Mouse (Mus musculus) common myeloid progenitor, adult 5-6 weeks (primary cell): Measurements from ENCODE around the gene Oas3. TPM values are rescaled to one million over a fixed set of nuclear protein-coding genes. Genes with fewer than 3 reads are reported as not detected.
"Not testable (repeated sequence)": the region's sequence is repeated elsewhere in the genome, so short reads cannot be mapped to it uniquely, and the experiment has no call there.

Experiments used
- ATAC-seq: replicated peaks from 2 replicates; pipeline ENCODE4 v1.8.0; 2016; ENCODE audit warnings: low read depth, mild to moderate bottlenecking, moderate TSS enrichment, inconsistent platforms; ENCODE audit not compliant: poor library complexity, severe bottlenecking
- total RNA-seq: library from RNA; stranded (forward); fragments of 200-1000, 187-1606 nt; gene quantifications from 2 replicates; pipeline ENCODE4 v1.2.3, GENCODE M21; 2017

Gene Oas3
- total RNA-seq = 1.9 and 4.8 TPM in 2 replicates

DNA sequence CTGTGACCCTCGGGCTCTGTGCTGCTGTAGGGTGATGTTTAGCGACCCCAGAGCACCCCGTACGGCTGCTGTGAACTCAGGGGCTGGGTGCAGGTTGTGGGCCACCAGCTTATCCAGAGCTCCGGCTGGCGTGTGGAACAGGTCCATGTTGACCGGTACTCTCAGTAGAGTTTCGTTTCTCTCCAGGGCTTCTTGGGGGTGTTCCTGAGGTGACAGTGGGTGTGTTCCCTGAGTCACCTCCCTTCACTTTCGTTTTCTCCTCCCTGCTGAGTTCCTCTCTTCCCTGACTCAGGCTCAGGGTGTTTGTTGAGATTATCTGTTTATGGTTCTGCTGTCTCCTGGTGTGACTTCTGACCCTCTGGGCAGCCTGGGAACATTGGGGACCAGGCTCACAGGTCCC lies at the start of gene Oas3:
Gene Oas3, minus strand, starts transcription at position 184 of the 400 bp plus-strand sequence.
- ATAC-seq = peak; percentile 62

DNA sequence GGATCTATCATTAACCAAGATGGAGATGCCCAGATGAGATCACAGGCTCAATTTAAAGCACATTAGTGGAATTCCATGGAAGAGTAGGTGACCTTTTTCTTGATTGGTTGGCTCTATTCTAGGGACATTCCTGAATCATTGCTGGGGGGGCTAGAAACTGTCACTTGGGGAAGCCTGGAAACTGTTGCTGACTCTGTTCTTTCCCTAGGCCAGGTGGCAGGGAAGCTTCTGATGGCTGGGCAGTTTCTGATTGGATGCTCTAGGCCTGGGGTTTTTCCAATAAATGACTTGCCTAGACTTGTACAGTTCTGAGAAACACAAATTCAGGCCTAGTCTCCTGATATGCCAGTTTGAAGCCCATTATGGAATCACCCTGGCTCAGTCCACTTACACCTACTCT lies 41.5 kb upstream of the Oas3 start:
- no peak for ATAC-seq

DNA sequence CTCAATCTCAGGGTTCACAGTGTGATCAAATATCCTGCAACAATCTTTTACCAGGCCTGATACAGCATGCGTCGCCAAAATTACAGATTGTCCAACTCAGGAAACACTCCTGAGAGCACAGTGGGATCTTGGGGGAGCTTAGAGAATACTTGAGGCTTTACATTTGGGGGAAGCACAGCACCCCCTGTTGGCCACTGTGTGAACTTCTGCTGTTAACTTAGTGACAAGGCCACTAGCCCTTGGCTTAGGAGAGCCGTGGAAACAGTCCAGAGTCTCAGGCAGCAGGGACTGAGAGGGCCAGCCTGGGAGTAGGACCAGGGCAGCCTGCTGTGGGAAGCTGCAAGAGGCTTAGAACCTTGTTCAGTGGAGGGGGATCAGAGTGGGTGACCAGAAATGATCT lies 38.5 kb upstream of the Oas3 start:
- ATAC-seq = no peak

DNA sequence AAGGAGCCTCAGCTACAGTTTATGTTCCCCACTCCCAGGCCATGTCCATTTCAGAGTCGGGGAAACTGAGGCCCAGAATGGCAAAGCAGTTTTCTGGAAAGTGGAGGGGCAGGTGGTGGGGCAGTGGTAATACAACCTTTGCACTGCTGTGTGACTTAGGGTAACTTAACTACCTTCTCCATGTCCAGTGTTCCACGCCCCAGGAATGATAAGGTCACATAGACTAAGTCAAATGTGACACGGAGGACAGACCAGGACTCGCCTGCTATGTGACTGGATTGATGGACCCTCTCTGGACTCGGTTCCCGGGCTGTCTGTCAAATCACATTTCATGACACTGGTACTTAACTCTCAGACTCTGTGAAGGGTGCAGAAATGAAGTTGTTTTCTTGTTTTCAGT lies 35.6 kb upstream of the Oas3 start:
- peak; percentile 2; the same call in 1 of the 2 replicates for ATAC-seq

DNA sequence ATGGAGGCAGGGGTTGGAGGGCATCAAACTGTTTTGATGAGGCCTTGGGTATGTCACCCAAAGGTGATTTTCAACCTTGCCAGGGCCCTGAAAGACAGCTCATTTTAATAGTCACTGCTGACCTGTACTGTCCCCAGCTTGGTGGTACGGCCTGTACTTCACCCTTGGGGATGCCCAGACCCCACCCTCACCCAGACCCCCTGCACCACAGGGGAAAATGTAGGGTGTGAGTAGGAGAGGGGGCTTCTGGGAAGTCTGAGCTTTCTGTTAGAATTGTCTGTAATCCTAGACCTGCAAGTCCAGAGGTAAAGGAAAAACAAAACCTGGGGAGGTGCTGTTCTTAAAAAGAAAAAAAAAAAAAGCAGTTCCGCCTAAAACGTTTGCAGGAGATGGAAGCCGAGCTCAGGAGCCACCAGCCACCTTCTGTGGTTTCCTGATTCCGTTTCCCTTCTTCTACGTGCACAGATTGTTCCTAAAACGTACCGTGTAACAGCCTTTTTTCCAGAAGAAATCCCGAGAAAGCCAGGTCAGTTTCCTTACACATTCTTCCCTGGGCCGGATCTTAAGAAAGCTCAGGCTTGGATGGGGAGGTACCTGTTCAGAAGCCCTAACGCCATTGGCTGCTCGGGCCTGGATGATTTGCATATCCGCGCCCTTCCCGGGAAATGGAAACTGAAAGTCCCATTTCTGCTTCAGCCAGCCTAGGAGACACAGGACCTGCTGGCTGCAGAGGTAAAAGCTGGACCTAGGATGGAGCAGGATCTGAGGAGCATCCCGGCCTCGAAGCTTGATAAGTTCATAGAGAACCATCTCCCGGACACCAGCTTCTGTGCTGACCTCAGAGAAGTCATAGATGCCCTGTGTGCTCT lies 34.7 kb upstream of the Oas3 start, which contains the start of gene Oas1c:
Gene Oas1c, minus strand, starts transcription at position 564 of the 869 bp plus-strand sequence.
- ATAC-seq = peak; percentile 93

DNA sequence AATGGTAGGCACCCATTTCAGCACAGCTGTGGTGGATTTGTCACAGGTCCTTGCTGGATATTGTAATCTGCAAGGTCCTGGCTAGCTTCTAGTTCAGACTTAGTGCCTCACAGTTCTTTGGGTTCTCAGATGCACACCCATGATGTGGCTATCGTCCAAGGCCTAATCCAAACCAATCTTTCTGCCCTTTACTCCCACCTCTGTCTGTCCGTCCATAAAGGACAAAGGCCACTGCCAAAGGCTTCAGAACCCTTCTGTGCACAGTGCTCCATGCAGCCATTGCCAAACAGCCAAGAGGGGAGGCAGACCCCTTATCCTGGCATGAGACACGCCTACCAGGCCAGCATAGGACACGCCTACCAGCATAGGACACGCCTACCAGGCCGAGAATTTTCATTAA lies 31.7 kb upstream of the Oas3 start:
- ATAC-seq = no peak

DNA sequence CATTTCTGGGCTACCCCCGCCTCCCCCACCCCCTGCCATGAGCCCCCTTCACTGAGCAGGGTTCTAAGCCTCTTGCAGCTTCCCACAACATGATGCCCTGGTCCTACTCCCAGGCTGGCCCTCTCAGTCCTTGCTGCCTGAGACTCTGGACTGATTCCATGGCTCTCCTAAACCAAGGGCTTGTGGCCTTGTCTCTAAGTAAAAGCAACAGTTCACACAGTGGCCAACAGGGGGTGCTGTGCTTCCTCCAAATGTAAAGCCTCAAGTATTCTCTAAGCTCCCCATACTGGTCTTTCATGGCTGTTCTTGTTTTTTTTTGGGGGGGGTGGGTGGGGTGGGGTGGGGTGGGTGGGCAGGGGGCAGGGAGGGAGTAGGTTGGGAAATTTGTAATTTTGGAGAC lies 29.0 kb upstream of the Oas3 start:
- peak; percentile 63; the same call in 1 of the 2 replicates for ATAC-seq

DNA sequence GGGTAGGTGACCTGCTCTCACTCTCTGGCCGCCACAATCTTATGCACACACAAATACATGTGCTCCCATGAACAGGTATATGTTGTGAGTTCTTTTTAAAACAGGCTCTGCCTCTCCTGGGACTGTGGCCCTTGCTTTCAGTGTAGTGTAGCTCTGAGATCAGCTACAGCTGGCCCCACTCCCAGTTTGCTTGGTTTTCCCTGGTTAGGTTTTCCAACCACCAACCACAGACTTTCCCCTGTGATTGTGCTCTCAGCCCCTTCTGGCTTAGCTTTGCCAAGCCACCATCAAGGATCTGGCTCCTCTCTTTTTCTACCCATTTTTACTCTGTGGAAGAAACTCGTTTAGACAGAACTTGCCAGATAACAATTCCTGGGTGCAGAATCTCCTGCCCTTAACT lies 26.1 kb upstream of the Oas3 start:
- ATAC-seq = no peak

DNA sequence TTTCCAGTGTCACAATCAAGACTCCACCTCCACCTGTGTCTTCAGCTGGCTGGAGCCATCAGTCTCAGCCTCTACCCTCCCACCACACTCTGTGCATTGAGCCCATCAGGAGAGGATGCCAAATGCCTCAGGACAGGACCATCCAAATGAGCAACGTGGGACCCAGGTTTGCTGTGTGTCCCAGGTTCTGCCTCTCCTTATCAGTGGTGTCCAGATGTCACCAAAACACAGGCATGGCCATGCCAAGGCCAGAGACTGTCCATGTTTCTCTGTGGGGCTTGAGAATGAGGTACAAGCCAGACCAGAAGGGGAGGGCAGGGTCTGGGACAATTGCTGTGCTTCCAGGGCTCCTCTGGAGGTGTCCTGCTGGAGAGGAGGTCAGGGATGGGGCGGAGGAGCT lies 21.5 kb upstream of the Oas3 start:
- ATAC-seq = not testable (repeated sequence)

DNA sequence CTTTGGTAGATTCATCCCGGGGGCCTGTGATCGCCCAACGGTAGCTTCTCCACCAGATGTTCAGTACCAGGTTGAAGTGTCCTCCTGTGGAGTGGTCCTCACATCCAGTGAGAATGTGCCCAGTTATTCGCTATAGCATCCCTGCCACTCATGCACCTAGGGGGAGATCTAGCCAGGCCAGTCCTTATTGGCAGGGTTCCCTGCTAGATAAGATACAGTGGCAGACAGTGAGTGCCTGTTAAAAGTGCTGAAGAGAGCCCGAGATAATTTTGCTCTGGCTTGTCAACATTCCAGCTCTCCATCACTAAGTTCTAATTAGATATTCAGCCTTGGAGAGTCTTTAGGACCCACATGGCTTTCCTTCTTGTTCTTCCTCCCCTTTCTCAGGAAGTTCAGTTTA lies 20.7 kb upstream of the Oas3 start:
- not testable (repeated sequence) for ATAC-seq

DNA sequence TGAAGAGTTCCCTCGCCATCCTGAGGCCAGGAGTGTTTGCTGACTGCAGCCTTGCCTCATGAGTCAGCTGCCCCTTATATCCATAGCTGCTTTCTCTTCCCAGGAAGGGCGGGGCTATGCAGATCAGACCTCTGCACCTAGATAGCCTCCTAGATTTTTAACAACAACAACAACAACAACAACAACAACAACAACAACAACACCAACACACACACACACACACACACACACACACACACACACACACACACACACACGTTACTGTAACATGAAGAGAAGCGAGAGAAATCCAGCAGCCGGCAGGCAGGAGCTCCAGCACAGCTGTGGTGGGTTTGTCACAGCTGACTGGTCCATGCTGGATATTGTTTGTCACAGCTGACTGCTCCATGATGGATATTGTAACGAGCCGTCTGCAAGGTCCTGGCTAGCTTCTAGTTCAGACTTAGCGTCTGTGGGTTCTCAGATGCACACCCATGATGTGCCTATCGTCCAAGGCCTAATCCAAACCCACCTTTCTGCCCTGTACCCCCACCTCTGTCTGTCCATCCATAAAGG lies 18.1 kb upstream of the Oas3 start, which contains the start of gene Oas1e:
Gene Oas1e, minus strand, starts transcription at position 51 of the 555 bp plus-strand sequence.
- not testable (repeated sequence) for ATAC-seq

DNA sequence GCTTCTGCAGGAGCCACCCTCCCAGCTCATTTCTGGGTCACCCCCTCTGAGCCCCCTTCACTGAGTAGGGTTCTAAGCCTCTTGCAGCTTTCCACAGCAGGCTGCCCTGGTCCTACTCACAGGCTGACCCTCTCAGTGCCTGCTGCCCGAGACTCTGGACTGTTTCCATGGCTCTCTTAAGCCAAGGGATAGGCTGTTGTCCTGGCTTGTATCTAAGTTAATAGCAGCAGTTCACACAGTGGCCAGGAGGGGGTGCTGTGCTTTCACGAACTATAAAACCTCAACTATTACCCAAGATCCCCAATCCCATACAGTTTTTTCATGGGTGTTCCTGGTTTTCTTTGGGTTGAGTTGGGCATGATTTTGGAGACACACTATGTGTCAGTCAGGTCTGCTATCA lies 15.6 kb upstream of the Oas3 start:
- ATAC-seq = peak; percentile 64; the same call in 1 of the 2 replicates

DNA sequence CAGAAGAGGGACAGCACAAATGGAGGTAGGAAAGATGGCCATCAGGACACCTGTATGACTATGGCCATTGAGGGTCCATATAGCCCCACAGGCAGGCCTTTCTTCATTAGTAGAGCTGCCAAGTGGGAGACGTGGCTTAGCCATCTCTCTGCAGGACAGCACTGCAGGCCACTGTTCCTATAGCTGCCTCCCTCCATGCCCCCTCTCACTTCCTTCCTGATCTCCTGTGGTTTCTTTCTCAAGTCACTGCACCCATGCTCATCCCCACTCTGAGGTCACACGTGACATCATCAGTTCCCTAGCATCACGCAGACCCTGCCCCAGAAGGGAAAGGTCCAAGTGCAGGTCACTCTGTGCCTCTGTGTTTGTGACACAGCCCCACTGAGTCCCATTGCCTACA lies 9.6 kb upstream of the Oas3 start:
- peak; percentile 72 for ATAC-seq

DNA sequence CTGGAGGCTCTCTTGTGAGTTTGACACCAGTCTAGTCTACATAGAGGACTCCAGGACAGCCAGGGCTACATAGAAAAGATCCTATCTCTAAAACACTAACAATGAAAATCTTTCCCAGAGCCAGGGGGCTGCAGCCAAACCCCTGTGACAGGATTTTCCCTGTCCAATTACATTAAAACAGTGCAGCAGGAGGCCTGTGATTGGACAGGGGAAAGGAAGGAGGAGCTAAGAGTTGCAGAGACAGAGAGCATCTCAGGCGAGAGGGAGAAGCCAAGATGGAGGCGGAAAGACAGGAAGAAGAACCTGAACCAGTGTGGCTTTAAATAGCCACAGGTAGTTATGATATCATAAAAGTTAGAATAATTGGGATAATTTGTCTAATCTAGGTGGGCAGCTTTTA lies 5.0 kb upstream of the Oas3 start:
- ATAC-seq = no peak

DNA sequence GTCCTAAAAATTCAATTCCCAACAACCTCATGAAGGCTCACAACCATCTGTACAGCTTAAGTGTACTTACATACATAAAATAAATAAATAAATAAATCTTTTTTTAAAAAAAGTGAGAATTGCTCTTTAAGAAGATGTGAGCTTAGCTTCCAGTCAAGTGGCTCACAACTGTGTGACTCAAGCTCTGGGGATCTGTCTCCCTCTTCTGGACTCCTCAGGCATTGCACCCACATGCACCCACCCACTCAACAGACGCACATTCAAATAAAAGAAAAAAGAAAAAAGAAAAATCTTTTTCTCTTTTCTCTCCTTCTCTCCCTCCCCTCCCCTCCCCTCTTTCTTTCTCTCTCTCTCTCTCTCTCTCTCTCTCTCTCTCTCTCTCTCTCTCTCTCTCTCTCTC lies 4.2 kb upstream of the Oas3 start:
- ATAC-seq = no peak

DNA sequence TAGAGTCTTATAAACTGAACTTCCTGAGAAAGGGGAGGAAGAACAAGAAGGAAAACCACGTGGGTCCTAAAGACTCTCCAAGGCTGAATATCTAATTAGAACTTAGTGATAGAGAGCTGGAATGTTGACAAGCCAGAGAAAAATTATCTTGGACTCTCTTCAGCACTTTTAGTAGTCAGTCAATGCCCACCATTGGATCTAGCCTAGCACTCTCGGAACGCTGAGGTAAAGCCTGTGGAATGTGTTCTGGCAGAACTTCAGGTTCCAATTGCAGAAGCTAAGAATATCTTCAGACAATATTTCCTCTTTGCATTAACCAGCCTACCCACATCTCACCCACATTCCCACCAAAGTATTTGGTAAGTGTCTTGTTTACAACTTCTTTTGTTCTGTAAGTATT lies 2.5 kb upstream of the Oas3 start:
- no peak for ATAC-seq

DNA sequence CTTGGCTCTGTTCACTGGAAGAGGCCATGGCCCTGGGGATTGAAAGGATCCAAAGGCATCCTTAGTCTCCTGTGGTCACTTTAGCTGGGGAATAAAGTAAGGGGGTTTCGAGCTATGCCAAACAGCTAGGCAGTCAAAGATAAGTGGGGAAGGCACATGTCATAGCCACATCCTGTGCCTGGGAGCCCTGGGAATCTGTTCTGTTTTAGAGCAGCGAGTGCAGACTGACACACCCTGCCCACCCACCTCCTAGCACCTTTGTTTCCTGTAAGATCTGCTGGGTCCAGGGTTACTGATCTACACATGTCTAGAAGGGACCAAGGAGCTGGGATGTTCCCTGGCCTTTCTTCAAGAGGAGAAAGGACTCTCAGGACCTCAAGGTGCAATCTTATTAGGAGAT lies 1.5 kb upstream of the Oas3 start:
- no peak for ATAC-seq

DNA sequence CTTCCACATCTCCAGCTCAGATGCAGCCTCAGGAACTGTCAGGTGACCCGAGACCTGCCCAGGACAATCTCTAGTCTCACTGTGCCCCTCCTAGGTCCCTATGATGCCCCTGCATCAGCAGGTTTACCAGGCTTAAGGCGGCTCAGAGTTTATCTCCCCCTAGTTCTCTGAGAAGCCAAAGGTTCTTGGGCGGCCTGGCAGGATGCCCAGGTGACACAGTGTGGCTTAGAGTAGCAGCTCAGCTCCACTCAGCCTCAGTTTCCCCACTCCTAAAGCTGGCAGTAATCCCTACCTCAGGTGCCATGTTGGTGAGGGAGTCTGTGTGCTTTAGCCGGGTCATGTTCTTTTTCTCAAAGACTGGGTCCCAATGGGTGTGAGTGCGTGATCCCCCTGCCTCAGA lies 660 bp downstream of the Oas3 start:
- ATAC-seq = no peak

DNA sequence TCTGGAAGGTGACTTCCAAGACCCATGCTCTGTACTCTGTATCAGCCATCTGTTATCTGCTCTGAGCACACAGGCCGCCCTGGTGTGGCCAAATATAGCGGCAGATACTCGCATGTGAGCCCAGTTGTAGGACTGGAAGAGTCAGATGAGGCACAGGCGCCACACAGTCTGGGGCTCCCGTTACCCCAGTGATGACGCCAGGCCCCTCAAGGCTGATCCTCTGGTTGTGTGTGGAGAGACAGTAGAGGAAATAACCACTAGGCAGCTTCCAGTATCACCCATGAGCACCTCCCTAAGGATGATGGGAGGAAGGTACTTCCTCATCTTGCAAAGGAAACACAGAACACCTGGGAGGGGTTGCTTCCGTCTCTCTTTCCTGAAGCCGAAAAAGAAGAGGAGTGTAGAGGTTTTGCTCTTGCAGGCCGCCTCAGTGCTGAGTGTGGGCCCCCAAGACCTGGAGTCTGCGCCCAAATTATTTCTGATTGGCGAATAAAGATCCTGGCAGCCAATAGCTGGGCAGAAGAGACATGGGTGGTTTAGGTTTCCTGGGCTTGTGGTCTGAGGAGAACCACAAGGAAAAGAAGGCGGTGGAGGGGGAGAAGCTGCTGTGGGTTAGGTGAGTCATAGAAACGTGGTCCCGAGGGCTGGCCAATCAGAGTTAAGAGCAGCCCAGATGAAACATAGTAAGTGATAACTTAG lies 2.0 kb downstream of the Oas3 start:
- peak; percentile 78 for ATAC-seq

DNA sequence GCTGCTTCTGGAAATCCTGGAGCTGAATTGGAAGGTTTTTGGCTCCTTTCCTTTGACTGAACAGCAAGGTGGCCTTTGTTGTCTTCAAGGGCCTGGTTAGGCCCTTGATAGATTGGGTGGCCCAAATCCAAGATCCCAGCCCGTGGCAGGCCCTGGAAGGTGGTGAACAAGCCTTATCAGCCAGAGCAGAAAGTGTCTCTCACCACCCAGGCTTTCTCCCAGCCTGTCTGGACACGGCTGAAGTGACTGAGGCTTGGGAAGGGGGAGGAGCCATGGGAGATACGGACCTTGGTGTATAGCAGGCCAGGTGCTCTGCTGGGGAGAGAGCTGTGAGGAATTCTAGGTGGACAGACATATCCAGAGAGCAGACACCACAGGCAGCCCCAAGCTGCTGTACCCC lies 8.1 kb downstream of the Oas3 start:
- peak; percentile 61; the same call in 1 of the 2 replicates for ATAC-seq

DNA sequence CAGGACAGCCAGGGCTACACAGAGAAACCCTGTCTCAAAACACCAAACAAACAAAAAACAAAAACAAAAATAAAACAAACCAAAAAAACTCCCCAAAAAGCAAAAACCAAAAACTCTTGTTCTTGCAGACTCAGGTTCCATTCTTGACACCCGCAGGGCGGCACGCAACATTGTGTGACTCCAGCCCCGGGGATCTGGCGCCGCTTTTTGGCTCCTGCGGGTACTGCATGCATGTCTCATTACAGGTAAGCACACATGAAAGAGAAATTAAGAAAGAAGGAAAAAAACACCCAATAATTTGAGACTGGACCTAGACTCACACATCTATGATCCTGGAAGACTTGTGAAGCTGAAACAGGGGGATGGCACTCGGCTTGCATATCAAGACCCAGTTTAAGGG lies 12.5 kb downstream of the Oas3 start:
- no peak for ATAC-seq
